Mouse (Mus musculus) adrenal gland, adult 2 months (tissue): ENCODE data around the gene Gpr137. TPM values are rescaled to one million over a fixed set of nuclear protein-coding genes. Genes with fewer than 3 reads are reported as not detected.

Experiments
- DNase-seq: peaks from one replicate; pipeline ENCODE4 v3.0.0; 2021
- polyA plus RNA-seq: library from polyadenylated mRNA; depleted of rRNA; stranded (reverse); fragments of >200 nt; gene quantifications from 2 replicates; pipeline ENCODE4 v1.2.3, GENCODE M21; 2012
- total RNA-seq, 2 experiments: library from RNA; stranded (reverse); gene quantifications; 2 replicates each; pipeline ENCODE4 v1.2.3; 2021

The Gpr137 gene
- total and polyA plus RNA-seq, 3 experiments: 47.9 to 223 (median 51.5) TPM

GRCm38 (mm10) chr19:6941372-6942248, 670 bp downstream of the Gpr137 start, which contains the start of gene Bad:
Bad (plus strand) TSS chr19:6941861.
- DNase-seq: peak; percentile 96

- peak; percentile 29 for DNase-seq
Observed at GRCm38 (mm10) chr19:6940396-6941351, 1.6 kb downstream of the Gpr137 start.

GRCm38 (mm10) chr19:6939106-6940002, 2.9 kb downstream of the Gpr137 start:
- DNase-seq: no peak

- DNase-seq: peak; percentile 38
Observed at GRCm38 (mm10) chr19:6937541-6938465, 4.5 kb downstream of the Gpr137 start.

- no peak for DNase-seq
Observed at GRCm38 (mm10) chr19:6936299-6936698, 6.0 kb downstream of the Gpr137 start.

GRCm38 (mm10) chr19:6934195-6934977, 7.9 kb downstream of the Gpr137 start, which contains the start of gene Kcnk4:
Kcnk4 (minus strand) TSS chr19:6934515.
- no peak for DNase-seq

GRCm38 (mm10) chr19:6933436-6934194, 8.7 kb downstream of the Gpr137 start:
- peak; percentile 32 for DNase-seq

GRCm38 (mm10) chr19:6933102-6933435, 9.2 kb downstream of the Gpr137 start:
- no peak for DNase-seq

GRCm38 (mm10) chr19:6932018-6932417, 10.3 kb downstream of the Gpr137 start:
- no peak for DNase-seq

GRCm38 (mm10) chr19:6931002-6931401, 11.3 kb downstream of the Gpr137 start:
- no peak for DNase-seq

- no peak for DNase-seq
Observed at GRCm38 (mm10) chr19:6928080-6928479, 14.2 kb downstream of the Gpr137 start.

- peak; percentile 48 for DNase-seq
Observed at GRCm38 (mm10) chr19:6926559-6927255, 15.6 kb downstream of the Gpr137 start.

- peak; percentile 9 for DNase-seq
Observed at GRCm38 (mm10) chr19:6925611-6926329, 16.5 kb downstream of the Gpr137 start.

- no peak for DNase-seq
Observed at GRCm38 (mm10) chr19:6925307-6925573, 17.0 kb downstream of the Gpr137 start, which contains the start of gene Catsperz. Catsperz (minus strand) TSS chr19:6925380.

GRCm38 (mm10) chr19:6924461-6925306, 17.6 kb downstream of the Gpr137 start:
- peak; percentile 89 for DNase-seq

- DNase-seq: no peak
Observed at GRCm38 (mm10) chr19:6922901-6923735, 19.2 kb downstream of the Gpr137 start.
